Mouse (Mus musculus): Measurements from ENCODE around the gene Nop2. TPM values are rescaled to one million over a fixed set of nuclear protein-coding genes. Genes with fewer than 3 reads are reported as not detected.
"Not testable (repeated sequence)": the region's sequence is repeated elsewhere in the genome, so short reads cannot be mapped to it uniquely, and the experiment has no call there.

The Nop2 gene
- polyA plus RNA-seq, 1 experiment: 22.0 TPM

GRCm38 (mm10) chr6:125152212-125153017, 20.7 kb downstream of the Nop2 start:
- peak in 1 of 2 experiments; percentile 47 for DNase-seq (ENCODE audit: extremely low spot score in 1 of 2, low spot score in 1 of 2)

- no peak for DNase-seq (ENCODE audit: extremely low spot score in 1 of 2, low spot score in 1 of 2)
These were observed 21.3 kb downstream of the Nop2 start for GRCm38 (mm10) chr6:125153018-125153389.

GRCm38 (mm10) chr6:125153682-125154081, 22.0 kb downstream of the Nop2 start:
- DNase-seq (ENCODE audit: extremely low spot score in 1 of 2, low spot score in 1 of 2): no peak

- DNase-seq (ENCODE audit: extremely low spot score in 1 of 2, low spot score in 1 of 2): no peak
These were observed 22.8 kb downstream of the Nop2 start for GRCm38 (mm10) chr6:125154550-125154949.

- DNase-seq (ENCODE audit: extremely low spot score in 1 of 2, low spot score in 1 of 2): no peak
These were observed 23.6 kb downstream of the Nop2 start for GRCm38 (mm10) chr6:125155262-125155661.

- DNase-seq (ENCODE audit: extremely low spot score in 1 of 2, low spot score in 1 of 2): no peak
These were observed 24.8 kb downstream of the Nop2 start for GRCm38 (mm10) chr6:125156491-125156890.

GRCm38 (mm10) chr6:125156903-125157614, 25.4 kb downstream of the Nop2 start:
- no peak for DNase-seq (ENCODE audit: extremely low spot score in 1 of 2, low spot score in 1 of 2)

GRCm38 (mm10) chr6:125158944-125159492, 27.3 kb downstream of the Nop2 start:
- no peak for DNase-seq (ENCODE audit: extremely low spot score in 1 of 2, low spot score in 1 of 2)

- no peak for DNase-seq (ENCODE audit: extremely low spot score in 1 of 2, low spot score in 1 of 2)
These were observed 28.3 kb downstream of the Nop2 start for GRCm38 (mm10) chr6:125159773-125160557.

GRCm38 (mm10) chr6:125160558-125160853, 28.8 kb downstream of the Nop2 start:
- no peak for DNase-seq (ENCODE audit: extremely low spot score in 1 of 2, low spot score in 1 of 2)

GRCm38 (mm10) chr6:125160854-125161760, 29.4 kb downstream of the Nop2 start:
- peak; percentile 39 to 64 for DNase-seq (ENCODE audit: extremely low spot score in 1 of 2, low spot score in 1 of 2)

GRCm38 (mm10) chr6:125161971-125162370, 30.3 kb downstream of the Nop2 start:
- DNase-seq (ENCODE audit: extremely low spot score in 1 of 2, low spot score in 1 of 2): peak; percentile 53 to 81

GRCm38 (mm10) chr6:125162615-125163305, 31.1 kb downstream of the Nop2 start:
- DNase-seq (ENCODE audit: extremely low spot score in 1 of 2, low spot score in 1 of 2): not testable (repeated sequence)

- DNase-seq (ENCODE audit: extremely low spot score in 1 of 2, low spot score in 1 of 2): peak; percentile 31 to 60
These were observed 32.3 kb downstream of the Nop2 start for GRCm38 (mm10) chr6:125163801-125164657.

GRCm38 (mm10) chr6:125164672-125165327, 33.1 kb downstream of the Nop2 start:
- peak; percentile 36 to 62 for DNase-seq (ENCODE audit: extremely low spot score in 1 of 2, low spot score in 1 of 2)

GRCm38 (mm10) chr6:125165328-125165891, 33.7 kb downstream of the Nop2 start:
- DNase-seq (ENCODE audit: extremely low spot score in 1 of 2, low spot score in 1 of 2): peak; percentile 96 to 99

- peak; percentile 32 to 53 for DNase-seq (ENCODE audit: extremely low spot score in 1 of 2, low spot score in 1 of 2)
These were observed 34.5 kb downstream of the Nop2 start, which contains the start of gene Gapdh for GRCm38 (mm10) chr6:125166051-125166751. TSS of gene Gapdh (minus strand) at chr6:125166467.
